Mouse (Mus musculus): ENCODE results near the gene Eef1a2.

Eef1a2 gene

GRCm38 (mm10) chr2:181158471-181158870, 1.7 kb upstream of the Eef1a2 start:
- DNase-seq (ENCODE audit: low spot score in 2 of 2) = no peak

GRCm38 (mm10) chr2:181157716-181158302, 995 bp upstream of the Eef1a2 start:
- no peak for DNase-seq (ENCODE audit: low spot score in 2 of 2)

- no peak for DNase-seq (ENCODE audit: low spot score in 2 of 2)
Measured at GRCm38 (mm10) chr2:181157180-181157579, 366 bp upstream of the Eef1a2 start.

- DNase-seq (ENCODE audit: low spot score in 2 of 2) = no peak
Measured at GRCm38 (mm10) chr2:181155801-181156200, 1.0 kb downstream of the Eef1a2 start.

GRCm38 (mm10) chr2:181154831-181155415, 1.9 kb downstream of the Eef1a2 start:
- no peak for DNase-seq (ENCODE audit: low spot score in 2 of 2)

GRCm38 (mm10) chr2:181154361-181154760, 2.5 kb downstream of the Eef1a2 start:
- no peak for DNase-seq (ENCODE audit: low spot score in 2 of 2)

- DNase-seq (ENCODE audit: low spot score in 2 of 2) = no peak
Measured at GRCm38 (mm10) chr2:181153837-181154236, 3.0 kb downstream of the Eef1a2 start.

GRCm38 (mm10) chr2:181153131-181153530, 3.7 kb downstream of the Eef1a2 start:
- no peak for DNase-seq (ENCODE audit: low spot score in 2 of 2)

GRCm38 (mm10) chr2:181152701-181153100, 4.1 kb downstream of the Eef1a2 start:
- no peak for DNase-seq (ENCODE audit: low spot score in 2 of 2)

- no peak for DNase-seq (ENCODE audit: low spot score in 2 of 2)
Measured at GRCm38 (mm10) chr2:181150281-181150680, 6.5 kb downstream of the Eef1a2 start.

GRCm38 (mm10) chr2:181148318-181148955, 8.4 kb downstream of the Eef1a2 start:
- DNase-seq (ENCODE audit: low spot score in 2 of 2) = no peak

GRCm38 (mm10) chr2:181147546-181148317, 9.1 kb downstream of the Eef1a2 start:
- no peak for DNase-seq (ENCODE audit: low spot score in 2 of 2)

GRCm38 (mm10) chr2:181146976-181147545, 9.8 kb downstream of the Eef1a2 start:
- DNase-seq (ENCODE audit: low spot score in 2 of 2) = no peak

GRCm38 (mm10) chr2:181144675-181145074, 12.1 kb downstream of the Eef1a2 start:
- no peak for DNase-seq (ENCODE audit: low spot score in 2 of 2)

- no peak for DNase-seq (ENCODE audit: low spot score in 2 of 2)
Measured at GRCm38 (mm10) chr2:181143509-181144276, 13.1 kb downstream of the Eef1a2 start.

- no peak for DNase-seq (ENCODE audit: low spot score in 2 of 2)
Measured at GRCm38 (mm10) chr2:181142703-181143135, 14.1 kb downstream of the Eef1a2 start.

GRCm38 (mm10) chr2:181139641-181140193, 17.1 kb downstream of the Eef1a2 start:
- DNase-seq (ENCODE audit: low spot score in 2 of 2) = no peak

- no peak for DNase-seq (ENCODE audit: low spot score in 2 of 2)
Measured at GRCm38 (mm10) chr2:181136934-181137333, 19.9 kb downstream of the Eef1a2 start.

GRCm38 (mm10) chr2:181135446-181135818, 21.4 kb downstream of the Eef1a2 start:
- no peak for DNase-seq (ENCODE audit: low spot score in 2 of 2)

- DNase-seq (ENCODE audit: low spot score in 2 of 2) = no peak
Measured at GRCm38 (mm10) chr2:181134591-181135445, 22.0 kb downstream of the Eef1a2 start, which contains the start of gene Kcnq2. TSS of gene Kcnq2 (minus strand) at chr2:181135300.
